Mouse (Mus musculus): ENCODE results near the gene Ptprm.

DNA sequence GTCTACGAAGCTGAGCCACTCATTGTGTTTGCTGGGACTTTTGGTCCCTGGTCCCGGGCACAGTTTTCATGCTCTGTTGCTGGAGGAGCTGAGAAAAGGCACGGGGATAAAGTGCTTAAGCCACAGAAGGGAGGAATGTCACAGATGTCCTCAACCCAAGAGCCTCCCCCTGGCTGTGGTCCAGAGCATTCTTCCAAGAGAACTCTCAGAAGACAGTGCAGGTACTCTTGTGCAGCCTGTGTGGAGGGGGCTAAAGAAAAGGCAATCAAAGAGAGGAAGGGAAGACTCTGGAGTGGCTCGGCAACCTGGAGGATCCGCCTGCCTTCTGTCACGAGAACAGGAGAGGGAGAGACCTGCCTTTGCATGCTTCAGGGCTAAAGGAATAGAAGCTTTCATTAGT, 617.8 kb downstream of the Ptprm start:
- TF ChIP-seq CTCF (IDR thresholded peaks at IDR 0.05): no peak
- no peak for TF ChIP-seq EP300 (IDR thresholded peaks at IDR 0.05)
